Mouse (Mus musculus): ENCODE measurements around the gene Speer4f2. TPM values are rescaled to one million over a fixed set of nuclear protein-coding genes. Genes with fewer than 3 reads are reported as not detected.

The Speer4f2 gene
- polyA plus RNA-seq, 2 experiments, result not detected

DNA sequence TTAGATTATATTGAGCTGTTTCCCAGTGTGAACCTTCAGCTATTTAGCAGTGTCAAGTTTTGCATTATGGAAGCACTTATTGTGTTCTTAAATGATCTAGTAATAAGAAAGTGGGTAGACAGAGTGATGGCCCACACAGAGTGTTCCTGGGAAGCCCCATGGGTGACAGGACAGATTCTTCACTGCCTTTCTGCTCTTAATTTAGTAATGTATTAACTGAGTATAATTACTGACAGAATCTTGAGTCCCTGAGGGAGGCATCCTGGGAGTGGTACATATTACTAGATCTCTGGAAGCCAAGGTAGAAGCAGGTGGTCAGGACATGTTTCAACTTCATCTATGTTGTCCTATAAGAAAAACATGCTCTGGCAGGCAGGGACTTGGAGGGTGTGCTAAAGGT is 30.6 kb downstream of the Speer4f2 start:
- no peak for TF ChIP-seq CTCF (IDR thresholded peaks at IDR 0.05; ENCODE audit: low read depth)
- no peak overlapping the region for H3K4me2 ChIP-seq (ENCODE audit: low read depth)
- H3K9ac ChIP-seq (replicated peaks), result no peak overlapping the region
- no peak for DNase-seq (ENCODE audit: low read depth in 3 of 3, low spot score in 3 of 3)
- no peak overlapping the region for H3K4me3 ChIP-seq (ENCODE audit: insufficient read depth in 1 of 2, low read depth in 2 of 2, low read length in 2 of 2)
- no peak overlapping the region for H3K27ac ChIP-seq
- H3K9me3 ChIP-seq (ENCODE audit: control insufficient read depth, low read length), result no peaks in the 10 kb centered on the region
- ATAC-seq (ENCODE audit: insufficient read depth), result no peak
- no peaks in the 10 kb centered on the region for H3K36me3 ChIP-seq (replicated peaks; ENCODE audit: control insufficient read depth, insufficient read depth, low read depth)
- H3K4me1 ChIP-seq (replicated peaks; ENCODE audit: control insufficient read depth in 2 of 2, insufficient read depth in 2 of 2, low read length in 1 of 2), result peaks cover 2 to 5% of the 10 kb centered on the region in 2 experiments; a peak in 2 of 4 replicates
- H3K27me3 ChIP-seq (ENCODE audit: control insufficient read depth, insufficient read depth, low read length), result no peaks in the 10 kb centered on the region

DNA sequence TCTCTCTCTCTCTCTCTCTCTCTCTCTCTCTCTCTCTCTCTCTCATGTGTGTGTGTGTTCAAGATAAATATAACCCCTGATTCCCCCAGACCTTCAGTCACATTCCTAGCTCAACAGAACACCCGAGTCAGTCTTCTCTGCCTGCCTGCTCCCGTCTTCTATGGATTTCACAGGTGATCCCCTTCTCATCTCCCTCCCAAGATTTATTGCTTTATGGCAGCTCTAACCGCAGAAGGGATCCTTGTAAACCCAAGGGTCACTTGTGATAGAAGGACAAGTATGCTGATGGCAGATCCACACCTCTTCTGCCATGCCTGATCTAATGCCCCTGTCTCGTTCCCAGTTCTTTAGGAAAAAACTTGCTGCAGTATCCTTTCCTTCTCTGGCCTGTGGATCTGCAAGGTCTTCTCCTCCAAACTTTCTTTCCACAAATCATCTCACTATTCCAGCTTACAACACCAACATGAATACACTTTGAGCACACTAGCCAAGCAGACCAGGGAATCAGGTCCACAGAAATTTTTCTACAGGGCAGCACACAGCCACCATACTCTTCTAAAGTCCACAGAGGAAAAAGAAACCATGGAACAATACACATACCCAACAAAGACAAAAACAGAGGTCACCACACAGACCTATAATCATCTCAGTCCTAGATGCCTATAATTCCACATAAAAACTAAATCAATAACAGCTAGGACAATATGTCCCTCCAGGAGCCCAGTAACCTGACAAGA is 36.1 kb downstream of the Speer4f2 start:
- no peaks in the 10 kb centered on the region for H3K36me3 ChIP-seq (replicated peaks; ENCODE audit: control insufficient read depth, insufficient read depth, low read depth)
- no peak overlapping the region for H3K27ac ChIP-seq
- H3K9me3 ChIP-seq (ENCODE audit: control insufficient read depth, low read length), result no peaks in the 10 kb centered on the region
- no peak overlapping the region for H3K9ac ChIP-seq (replicated peaks)
- DNase-seq (ENCODE audit: low read depth in 3 of 3, low spot score in 3 of 3), result no peak
- no peak for ATAC-seq (ENCODE audit: insufficient read depth)
- no peak overlapping the region for H3K4me3 ChIP-seq (ENCODE audit: insufficient read depth in 1 of 2, low read depth in 2 of 2, low read length in 2 of 2)
- WGBS (ENCODE audit: insufficient replicate concordance), result 35% methylated on average over 4 of the region's 4 CpGs
- no peaks in the 10 kb centered on the region for H3K27me3 ChIP-seq (ENCODE audit: control insufficient read depth, insufficient read depth, low read length)
- H3K4me1 ChIP-seq (replicated peaks; ENCODE audit: control insufficient read depth in 2 of 2, insufficient read depth in 2 of 2, low read length in 1 of 2), result no peaks in the 10 kb centered on the region
- TF ChIP-seq CTCF (IDR thresholded peaks at IDR 0.05; ENCODE audit: low read depth) (no peak), EP300 (IDR thresholded peaks at IDR 0.05; ENCODE audit: low read depth) (no peak)
- H3K4me2 ChIP-seq (ENCODE audit: low read depth), result no peak overlapping the region

DNA sequence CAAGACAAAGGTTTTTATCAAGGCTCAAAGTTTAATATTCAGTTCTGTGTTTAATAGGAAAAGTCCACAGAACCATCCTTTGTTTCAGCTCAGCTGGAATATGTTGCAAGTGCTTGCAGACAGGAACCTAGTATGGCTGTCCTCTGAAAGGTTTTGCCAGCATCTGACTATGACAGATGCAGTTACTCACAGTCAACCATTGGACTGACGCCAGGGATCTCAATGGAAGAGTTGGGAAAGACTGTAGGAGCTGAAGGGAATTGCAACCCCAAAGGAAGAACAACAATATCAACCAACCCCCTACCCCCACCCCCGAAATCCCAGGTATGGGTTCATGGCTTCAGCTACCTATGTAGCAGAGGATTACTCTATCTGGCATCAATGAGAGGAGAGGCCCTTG is 44.2 kb downstream of the Speer4f2 start:
- Histone ChIP-seq H3K4me2 (ENCODE audit: low read depth) (no peak overlapping the region), H3K4me1 (replicated peaks; ENCODE audit: control insufficient read depth in 2 of 2, insufficient read depth in 2 of 2, low read length in 1 of 2) (no peaks in the 10 kb centered on the region), H3K9me3 (ENCODE audit: control insufficient read depth, low read length) (no peaks in the 10 kb centered on the region), H3K36me3 (replicated peaks; ENCODE audit: control insufficient read depth, insufficient read depth, low read depth) (no peaks in the 10 kb centered on the region), H3K27me3 (ENCODE audit: control insufficient read depth, insufficient read depth, low read length) (no peaks in the 10 kb centered on the region), H3K27ac (no peak overlapping the region), H3K4me3 (ENCODE audit: insufficient read depth in 1 of 2, low read depth in 2 of 2, low read length in 2 of 2) (no peak overlapping the region), H3K9ac (replicated peaks) (no peak overlapping the region)
- ATAC-seq (ENCODE audit: insufficient read depth), result no peak
- 57% methylated on average over 2 of the region's 2 CpGs for WGBS (ENCODE audit: insufficient replicate concordance)
- no peak for TF ChIP-seq EP300 (IDR thresholded peaks at IDR 0.05; ENCODE audit: low read depth)
- no peak for TF ChIP-seq CTCF (IDR thresholded peaks at IDR 0.05; ENCODE audit: low read depth)
- no peak for DNase-seq (ENCODE audit: low read depth in 3 of 3, low spot score in 3 of 3)

- Histone ChIP-seq H3K9ac (replicated peaks) (no peak overlapping the region), H3K36me3 (replicated peaks; ENCODE audit: control insufficient read depth, insufficient read depth, low read depth) (no peaks in the 10 kb centered on the region), H3K27me3 (ENCODE audit: control insufficient read depth, insufficient read depth, low read length) (no peaks in the 10 kb centered on the region), H3K27ac (no peak overlapping the region), H3K4me1 (replicated peaks; ENCODE audit: control insufficient read depth in 2 of 2, insufficient read depth in 2 of 2, low read length in 1 of 2) (no peaks in the 10 kb centered on the region), H3K4me2 (ENCODE audit: low read depth) (no peak overlapping the region), H3K4me3 (ENCODE audit: insufficient read depth in 1 of 2, low read depth in 2 of 2, low read length in 2 of 2) (no peak overlapping the region), H3K9me3 (ENCODE audit: control insufficient read depth, low read length) (no peaks in the 10 kb centered on the region)
- ATAC-seq (ENCODE audit: insufficient read depth) (no peak), DNase-seq (ENCODE audit: low read depth in 3 of 3, low spot score in 3 of 3) (no peak)
- no peak for TF ChIP-seq CTCF (IDR thresholded peaks at IDR 0.05; ENCODE audit: low read depth)
- TF ChIP-seq EP300 (IDR thresholded peaks at IDR 0.05; ENCODE audit: low read depth), result no peak
- WGBS (ENCODE audit: insufficient replicate concordance), result 65% methylated on average over 1 of the region's 1 CpGs
These were observed 46.3 kb downstream of the Speer4f2 start for GRCm38 (mm10) chr5:17419215-17419820.

DNA sequence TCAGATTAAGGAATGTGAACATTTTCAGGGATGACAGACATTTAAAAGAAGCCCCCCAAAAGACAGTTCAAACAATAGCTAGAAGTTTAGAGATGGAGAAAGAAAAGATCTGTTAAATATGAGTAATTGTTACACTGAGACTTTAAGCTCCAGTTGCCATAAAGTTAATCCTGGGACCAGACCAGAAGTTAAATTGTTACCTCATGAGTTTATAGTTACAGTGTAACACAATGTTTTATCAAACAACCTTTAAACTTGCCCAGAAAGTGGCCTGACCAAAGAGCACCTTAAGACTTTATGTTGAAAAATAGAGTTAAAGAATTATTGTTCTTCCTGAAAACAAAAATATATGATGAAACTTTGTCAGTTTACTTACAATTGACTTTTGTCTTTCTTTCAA is 46.9 kb downstream of the Speer4f2 start:
- no peaks in the 10 kb centered on the region for H3K27me3 ChIP-seq (ENCODE audit: control insufficient read depth, insufficient read depth, low read length)
- H3K4me2 ChIP-seq (ENCODE audit: low read depth), result no peak overlapping the region
- H3K27ac ChIP-seq, result no peak overlapping the region
- no peaks in the 10 kb centered on the region for H3K36me3 ChIP-seq (replicated peaks; ENCODE audit: control insufficient read depth, insufficient read depth, low read depth)
- no peak for DNase-seq (ENCODE audit: low read depth in 3 of 3, low spot score in 3 of 3)
- no peak overlapping the region for H3K4me3 ChIP-seq (ENCODE audit: insufficient read depth in 1 of 2, low read depth in 2 of 2, low read length in 2 of 2)
- TF ChIP-seq CTCF (IDR thresholded peaks at IDR 0.05; ENCODE audit: low read depth), result no peak
- no peak for TF ChIP-seq EP300 (IDR thresholded peaks at IDR 0.05; ENCODE audit: low read depth)
- no peaks in the 10 kb centered on the region for H3K4me1 ChIP-seq (replicated peaks; ENCODE audit: control insufficient read depth in 2 of 2, insufficient read depth in 2 of 2, low read length in 1 of 2)
- no peaks in the 10 kb centered on the region for H3K9me3 ChIP-seq (ENCODE audit: control insufficient read depth, low read length)
- H3K9ac ChIP-seq (replicated peaks), result no peak overlapping the region
- ATAC-seq (ENCODE audit: insufficient read depth), result no peak
